In genomic region chr4:48581993-48582392, GRCm38 (mm10) we compare ENCODE assay signal across 20 mouse cellular contexts.
"Had no signal": no experiment of that assay in that cellular context is flagged by ENCODE, and none has a peak within 500 bp of the region (broad histone marks: within the 10 kb centered on the region; RNA-seq: fewer than 3 reads in every experiment).

No protein-coding gene starts in this region.

- H3K27me3 ChIP-seq: stomach, embryonic 15.5 days had no signal

- H3K4me1 ChIP-seq: liver, embryonic 15.5 days had no signal

- H3K4me3 ChIP-seq: layer of hippocampus, adult 2 months; limb, embryonic 10.5 days; limb, embryonic 13.5 days; liver, embryonic 12.5 days; liver, embryonic 15.5 days; stomach, embryonic 15.5 days had no signal

- H3K27ac ChIP-seq: kidney, postnatal 0 days; layer of hippocampus, adult 2 months; limb, embryonic 10.5 days; limb, embryonic 13.5 days; liver, embryonic 12.5 days; liver, embryonic 15.5 days; stomach, embryonic 15.5 days had no signal

- DNase-seq: kidney, adult 2 months; kidney, postnatal 25 days; layer of hippocampus, adult 9-11 months; liver; lung, adult 2 months; lung, postnatal 14 days; lung, postnatal 4 days; right cerebral cortex, postnatal 25 days; spleen, adult 18-20 months; thymus, adult 2 months; thymus, postnatal 14 days; thymus, postnatal 4 days had no signal

- H3K9me3 ChIP-seq: limb, embryonic 10.5 days; limb, embryonic 13.5 days; liver, embryonic 12.5 days; liver, embryonic 15.5 days; stomach, embryonic 15.5 days had no signal

- ATAC-seq: intestine, postnatal 0 days; liver, embryonic 12.5 days had no signal

- H3K4me2 ChIP-seq: limb, embryonic 13.5 days; liver, embryonic 12.5 days; liver, embryonic 15.5 days; stomach, embryonic 15.5 days had no signal

- H3K9ac ChIP-seq: limb, embryonic 13.5 days; liver, embryonic 12.5 days; liver, embryonic 15.5 days; stomach, embryonic 15.5 days had no signal

- H3K36me3 ChIP-seq: limb, embryonic 10.5 days; limb, embryonic 13.5 days; liver, embryonic 12.5 days; liver, embryonic 15.5 days; stomach, embryonic 15.5 days had no signal
